Mouse (Mus musculus) left cerebral cortex, postnatal 25 days (tissue): ENCODE data around the gene Gpr165. TPM values are rescaled to one million over a fixed set of nuclear protein-coding genes. Genes with fewer than 3 reads are reported as not detected.

Experiments used
- DNase-seq, 2 experiments: peaks; one replicate each; pipeline ENCODE4 v3.0.0; 2022; ENCODE audit warnings: low spot score in 2 of 2, mixed read lengths in 1 of 2
- intact Hi-C: fragments of 180-260 bp; cut with DNase I; formaldehyde crosslinking; loops from one replicate; pipeline ENCODE4 v1.15.1; 2025
- total RNA-seq, 2 experiments: library from RNA; stranded (reverse); gene quantifications; 2 replicates each; pipeline ENCODE4 v1.2.3; 2021

Gene Gpr165
- total RNA-seq: 10 to 100 TPM; 15.9 to 17.3 TPM

DNA sequence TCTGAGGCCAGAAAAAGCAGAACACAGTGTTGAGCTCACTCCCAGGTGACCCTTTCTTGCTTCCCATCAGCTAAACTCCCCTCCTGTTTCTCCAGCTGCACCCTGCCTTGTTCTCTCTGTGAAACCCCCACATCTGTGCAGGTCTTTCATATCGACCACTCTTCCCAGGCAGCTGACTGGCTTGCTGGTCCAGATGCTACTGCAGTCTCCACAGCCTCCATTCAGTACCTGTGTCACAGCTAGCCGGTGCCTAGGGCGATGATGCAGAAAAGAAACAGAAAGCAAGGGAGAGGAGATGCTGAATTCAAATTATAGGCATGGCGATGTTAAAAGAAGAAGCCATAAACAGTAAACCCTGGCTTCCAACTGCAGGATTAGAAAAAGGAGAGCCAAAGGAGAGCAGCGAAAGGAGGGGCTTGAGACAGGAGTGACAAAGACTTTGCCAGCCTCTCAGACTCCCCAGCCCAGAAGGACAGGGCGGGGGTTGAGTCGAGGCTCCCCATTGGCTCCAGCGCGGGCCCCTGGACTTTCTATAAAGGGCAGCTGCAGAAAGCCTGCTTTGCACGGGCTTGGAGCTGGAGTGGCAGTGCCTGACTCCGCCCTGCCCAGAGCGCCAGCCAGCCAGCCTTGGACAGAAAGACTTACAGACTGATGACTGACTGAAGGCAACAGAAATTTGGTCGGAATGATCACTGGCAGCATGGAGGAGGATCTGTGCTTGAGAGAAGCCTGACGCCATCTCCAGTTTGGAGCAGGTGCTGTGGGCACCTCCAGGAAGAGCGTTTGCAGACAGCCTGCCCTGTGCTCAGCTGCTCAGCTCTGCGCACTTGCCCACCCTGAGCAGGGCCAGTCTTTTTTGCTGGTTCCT, at the start of gene Gpr165:
Gene Gpr165 (plus strand): TSS at position 535 of the 868 bp plus-strand sequence.
- DNase-seq: peak; percentile 52 to 82
- intact Hi-C loops: no loop called here

DNA sequence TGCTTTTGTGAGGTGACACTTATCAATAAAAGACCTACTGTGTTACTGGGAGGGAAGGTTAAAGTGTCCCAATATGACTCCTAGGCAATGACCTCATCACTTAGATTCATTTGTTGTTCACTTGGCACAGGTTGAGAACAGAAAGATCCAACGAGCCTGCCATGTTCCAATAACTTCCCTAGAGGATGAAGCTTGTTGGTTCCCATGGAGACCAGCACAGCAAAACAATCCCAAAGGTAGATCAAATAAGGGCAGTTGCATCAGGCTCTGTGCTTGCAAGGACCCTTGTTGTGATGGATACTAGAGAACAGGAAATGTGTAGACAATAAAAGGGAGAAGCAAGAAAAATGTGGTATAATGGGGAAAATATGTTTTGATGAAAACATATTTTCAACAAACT, 38.4 kb upstream of the Gpr165 start:
- intact Hi-C loops: no loop called here
- no peak for DNase-seq
